Mouse (Mus musculus) myocyte (in vitro differentiated cells): Measurements from ENCODE around the gene Gna11. TPM values are rescaled to one million over a fixed set of nuclear protein-coding genes. Genes with fewer than 3 reads are reported as not detected.

Experiments used
- H3K27me3 ChIP-seq: one replicate; pipeline ENCODE4 v1.6.1; 2011; ENCODE audit not compliant: control insufficient read depth, insufficient read depth, insufficient read length
- H3K36me3 ChIP-seq: one replicate; pipeline ENCODE4 v1.6.1; 2011; ENCODE audit not compliant: control insufficient read depth, insufficient read depth
- H3K4me2 ChIP-seq: one replicate; pipeline ENCODE4 v1.6.1; 2011; ENCODE audit warnings: low read depth, control low read depth
- H3K4me3 ChIP-seq: one replicate; pipeline ENCODE4 v1.5.1; 2011; ENCODE audit warnings: mild to moderate bottlenecking, control low read depth, moderate library complexity
- H3K79me2 ChIP-seq: one replicate; pipeline ENCODE4 v1.6.1; 2011; ENCODE audit not compliant: control insufficient read depth, insufficient read depth
- H3ac ChIP-seq: one replicate; pipeline ENCODE4 v1.6.1; 2011; ENCODE audit not compliant: control insufficient read depth, insufficient read length
- CEBPB ChIP-seq: IDR thresholded peaks from 2 replicates; pipeline ENCODE4 v1.6.1; 2011; ENCODE audit warnings: mild to moderate bottlenecking, moderate library complexity; ENCODE audit not compliant: poor library complexity, insufficient read depth, severe bottlenecking
- E2F4 ChIP-seq: IDR thresholded peaks from one replicate; pipeline ENCODE4 v1.6.1; 2011; ENCODE audit warnings: mild to moderate bottlenecking, control low read depth, moderate library complexity; ENCODE audit not compliant: insufficient read depth
- MAX ChIP-seq: IDR thresholded peaks from one replicate; pipeline ENCODE4 v1.6.1; 2011; ENCODE audit warnings: low read depth, mild to moderate bottlenecking, control low read depth
- MYOD1 ChIP-seq, 3 experiments: IDR thresholded peaks; one replicate each; pipeline ENCODE4 v1.6.1; 2011; ENCODE audit warnings: control low read depth in 2 of 3, low read depth in 2 of 3, mild to moderate bottlenecking in 2 of 3, moderate library complexity in 1 of 3; ENCODE audit not compliant: insufficient read length in 2 of 3, control insufficient read depth in 1 of 3
- MYOG ChIP-seq, 3 experiments: IDR thresholded peaks; one replicate each; pipeline ENCODE4 v1.6.1; 2011; ENCODE audit warnings: control low read depth in 2 of 3, low read depth in 2 of 3, mild to moderate bottlenecking in 2 of 3; ENCODE audit not compliant: insufficient read length in 2 of 3, control insufficient read depth in 1 of 3, insufficient read depth in 1 of 3
- POLR2A ChIP-seq: IDR thresholded peaks from one replicate; pipeline ENCODE4 v1.6.1; 2011; ENCODE audit warnings: low read depth, mild to moderate bottlenecking, control low read depth, moderate library complexity; ENCODE audit not compliant: insufficient read length
- POLR2AphosphoS2 ChIP-seq: IDR thresholded peaks from one replicate; pipeline ENCODE4 v1.6.1; 2011; ENCODE audit warnings: low read depth, control low read depth; ENCODE audit not compliant: insufficient read length
- REST ChIP-seq: IDR thresholded peaks from one replicate; pipeline ENCODE4 v1.6.1; 2011; ENCODE audit warnings: mild to moderate bottlenecking, control low read depth, moderate library complexity; ENCODE audit not compliant: insufficient read depth, insufficient read length
- SRF ChIP-seq: IDR thresholded peaks from one replicate; pipeline ENCODE4 v1.6.1; 2011; ENCODE audit warnings: low read depth; ENCODE audit not compliant: control insufficient read depth, insufficient read length
- TCF12 ChIP-seq: IDR thresholded peaks from one replicate; pipeline ENCODE4 v1.6.1; 2011; ENCODE audit warnings: mild to moderate bottlenecking, control low read depth; ENCODE audit not compliant: poor library complexity, insufficient read depth, severe bottlenecking
- TCF3 ChIP-seq: IDR thresholded peaks from one replicate; pipeline ENCODE4 v1.6.1; 2011; ENCODE audit warnings: low read depth, control low read depth; ENCODE audit not compliant: insufficient read length
- USF1 ChIP-seq: IDR thresholded peaks from one replicate; pipeline ENCODE4 v1.6.1; 2011; ENCODE audit warnings: low read depth, mild to moderate bottlenecking, control low read depth, moderate library complexity
- polyA plus RNA-seq: library from polyadenylated mRNA; unstranded; fragments of >200 nt; fragmentation: generic; extraction: Trizol; gene quantifications from one replicate; pipeline ENCODE4 v1.2.1, GENCODE M21; 2012; ENCODE audit warnings: missing spikeins

Gene Gna11
- polyA plus RNA-seq, 1 experiment: 58.2 TPM

GRCm38 (mm10) chr10:81507691-81508489 is 37.1 kb downstream of the Gna11 start:
- Histone ChIP-seq H3K4me3 (no peak overlapping the region), H3K4me2 (no peak overlapping the region), H3K27me3 (peaks cover 4% of the 10 kb centered on the region), H3K79me2 (no peaks in the 10 kb centered on the region), H3ac (no peak overlapping the region), H3K36me3 (no peaks in the 10 kb centered on the region)
- no peak for TF ChIP-seq MYOD1 (IDR thresholded peaks at IDR 0.05; ENCODE audit: control insufficient read depth in 1 of 3, insufficient read length in 2 of 3, low read depth in 2 of 3)
- TF ChIP-seq MYOG (IDR thresholded peaks at IDR 0.05; ENCODE audit: control insufficient read depth in 1 of 3, insufficient read depth in 1 of 3, insufficient read length in 2 of 3, low read depth in 2 of 3): no peak
- TF ChIP-seq MAX: no peak
- no peak for TF ChIP-seq TCF12
- TF ChIP-seq SRF: no peak
- TF ChIP-seq E2F4: no peak
- no peak for TF ChIP-seq USF1
- no peak for TF ChIP-seq POLR2AphosphoS2
- no peak for TF ChIP-seq TCF3
- TF ChIP-seq CEBPB: no peak
- no peak for TF ChIP-seq POLR2A
- no peak for TF ChIP-seq REST

DNA sequence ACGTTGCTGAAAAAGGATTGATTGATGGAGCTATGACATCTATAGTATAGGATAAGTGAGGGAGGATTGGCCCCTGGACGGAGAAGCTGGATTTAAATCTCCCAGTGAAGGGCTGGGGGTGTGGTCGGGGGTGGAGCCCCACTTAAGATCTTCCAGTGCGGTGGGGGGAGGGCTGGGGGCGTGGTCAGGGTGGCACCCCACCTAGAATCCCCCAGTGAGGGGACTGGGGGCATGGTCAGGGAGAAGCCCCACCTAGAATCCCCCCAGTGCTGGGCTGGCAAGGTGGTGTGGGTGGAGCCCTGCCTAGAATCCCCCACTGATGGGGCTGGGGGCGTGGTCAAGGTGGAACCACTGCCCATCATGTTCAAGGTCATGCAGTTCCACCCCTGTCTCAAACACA is 37.9 kb downstream of the Gna11 start:
- H3K4me2 ChIP-seq: no peak overlapping the region
- no peaks in the 10 kb centered on the region for H3K36me3 ChIP-seq
- H3K79me2 ChIP-seq: no peaks in the 10 kb centered on the region
- no peak for TF ChIP-seq TCF12
- no peak for TF ChIP-seq MYOG (IDR thresholded peaks at IDR 0.05; ENCODE audit: control insufficient read depth in 1 of 3, insufficient read depth in 1 of 3, insufficient read length in 2 of 3, low read depth in 2 of 3)
- TF ChIP-seq USF1: no peak
- TF ChIP-seq SRF: no peak
- no peak for TF ChIP-seq POLR2A
- TF ChIP-seq MYOD1 (IDR thresholded peaks at IDR 0.05; ENCODE audit: control insufficient read depth in 1 of 3, insufficient read length in 2 of 3, low read depth in 2 of 3): no peak
- no peak for TF ChIP-seq REST
- TF ChIP-seq TCF3: no peak
- no peak for TF ChIP-seq E2F4
- TF ChIP-seq POLR2AphosphoS2: no peak
- no peak for TF ChIP-seq MAX
- TF ChIP-seq CEBPB: no peak
- peaks cover 4% of the 10 kb centered on the region for H3K27me3 ChIP-seq
- no peak overlapping the region for H3K4me3 ChIP-seq
- no peak overlapping the region for H3ac ChIP-seq

DNA sequence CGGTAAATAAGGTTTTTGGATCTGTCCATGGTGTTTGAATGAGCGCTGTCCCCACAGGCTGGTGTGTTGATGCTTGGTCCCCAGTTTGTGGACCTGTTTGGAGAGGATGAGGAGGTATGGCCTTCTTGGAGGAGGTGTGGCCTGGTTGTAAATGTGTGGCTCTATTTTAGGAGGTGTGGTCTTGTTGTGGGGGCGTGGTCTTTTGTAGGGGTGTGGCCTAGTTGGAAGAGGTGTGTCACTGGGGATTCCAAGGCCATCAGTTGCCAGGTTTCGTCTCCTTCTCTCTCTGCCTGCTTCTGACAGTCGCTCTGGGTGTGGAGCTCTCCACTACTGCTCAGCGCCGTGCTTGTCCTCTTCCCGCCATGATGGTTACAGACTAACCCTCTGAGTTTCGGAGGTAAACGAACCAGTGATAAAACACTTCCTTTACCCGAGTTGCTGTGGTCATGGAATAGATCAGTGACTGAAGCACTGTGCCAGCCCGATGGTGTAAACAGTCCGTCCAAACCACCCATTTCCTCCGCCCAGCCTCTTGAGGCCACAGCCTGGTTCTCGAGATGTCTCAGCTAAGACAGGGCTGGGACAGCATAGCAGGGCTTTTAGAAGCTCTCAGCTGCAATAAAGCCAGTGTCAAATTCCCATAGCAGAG is 39.9 kb downstream of the Gna11 start:
- Histone ChIP-seq H3K79me2 (no peaks in the 10 kb centered on the region), H3K36me3 (no peaks in the 10 kb centered on the region), H3K4me3 (no peak overlapping the region), H3K27me3 (no peaks in the 10 kb centered on the region), H3K4me2 (no peak overlapping the region), H3ac (no peak overlapping the region)
- TF ChIP-seq SRF (no peak), TCF12 (no peak), MYOD1 (IDR thresholded peaks at IDR 0.05; ENCODE audit: control insufficient read depth in 1 of 3, insufficient read length in 2 of 3, low read depth in 2 of 3) (no peak), POLR2A (no peak)

DNA sequence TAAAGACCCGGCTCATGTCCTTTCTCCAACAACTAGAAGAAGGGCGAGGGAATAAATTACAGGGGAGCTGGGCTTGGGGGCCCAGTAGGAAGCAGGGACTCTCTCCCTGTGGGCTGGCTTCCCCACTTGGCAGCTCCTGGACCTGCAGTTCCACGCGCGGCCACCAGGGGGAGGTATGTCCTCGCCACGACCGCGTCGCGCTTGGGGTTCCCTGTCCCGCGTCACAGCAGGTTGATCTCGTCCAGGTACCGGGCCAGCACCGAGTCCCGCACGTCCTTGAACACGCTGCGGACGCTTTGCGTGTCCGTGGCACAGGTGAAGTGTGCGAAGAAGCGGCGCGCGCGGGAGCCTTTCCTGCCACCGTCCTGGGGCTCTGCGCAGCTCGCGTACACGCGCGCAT is 42.3 kb downstream of the Gna11 start:
- TF ChIP-seq POLR2A (no peak), REST (no peak), USF1 (no peak), POLR2AphosphoS2 (no peak), TCF12 (no peak), MAX (no peak), SRF (no peak), MYOG (IDR thresholded peaks at IDR 0.05; ENCODE audit: control insufficient read depth in 1 of 3, insufficient read depth in 1 of 3, insufficient read length in 2 of 3, low read depth in 2 of 3) (no peak), E2F4 (no peak), CEBPB (no peak), TCF3 (no peak), MYOD1 (IDR thresholded peaks at IDR 0.05; ENCODE audit: control insufficient read depth in 1 of 3, insufficient read length in 2 of 3, low read depth in 2 of 3) (no peak)
- H3K27me3 ChIP-seq: no peaks in the 10 kb centered on the region

More for the DNA sequence above, 42.3 kb downstream of the Gna11 start:
- Histone ChIP-seq H3ac (no peak overlapping the region), H3K4me2 (no peak overlapping the region), H3K4me3 (no peak overlapping the region), H3K36me3 (no peaks in the 10 kb centered on the region), H3K79me2 (no peaks in the 10 kb centered on the region)
